Mouse (Mus musculus) testis, adult 2 months (tissue): ENCODE data around the gene Kif18b.

Source experiments
- CTCF ChIP-seq: fragments of 200-500 bp; IDR thresholded peaks from 2 replicates; pipeline ENCODE4 v1.5.1; 2012; ENCODE audit warnings: low read depth, mild to moderate bottlenecking, inconsistent platforms, low read length, moderate library complexity; ENCODE audit not compliant: control insufficient read depth, insufficient read depth, insufficient replicate concordance
- POLR2A ChIP-seq: fragments of 200-500 bp; IDR thresholded peaks from 2 replicates; pipeline ENCODE4 v1.6.1; 2012; ENCODE audit warnings: low read depth, mild to moderate bottlenecking, inconsistent platforms, low read length, moderate library complexity; ENCODE audit not compliant: control insufficient read depth

GRCm38 (mm10) chr11:102858951-102859350 lies 66.0 kb downstream of the Kif18b start:
- TF ChIP-seq CTCF (no peak), POLR2A (no peak)
